Mouse (Mus musculus): Measurements from ENCODE around the gene Slc22a2.

- TF ChIP-seq POLR2A (IDR thresholded peaks at IDR 0.05; ENCODE audit: control insufficient read depth, extremely low read depth, insufficient read depth, low read length, poor library complexity) (no peak), CTCF (IDR thresholded peaks at IDR 0.05; ENCODE audit: borderline replicate concordance, control insufficient read depth, extremely low read depth, insufficient read depth, low read length, poor library complexity) (no peak)
These were observed 8.5 kb upstream of the Slc22a2 start for GRCm38 (mm10) chr17:12575391-12575790.
